Mouse (Mus musculus) testis, postnatal 14 days (tissue): ENCODE measurements around the gene Nubp1.

Experiments used
- DNase-seq: peaks from one replicate; pipeline ENCODE4 v3.0.0; 2021; ENCODE audit warnings: low spot score

Nubp1 gene

GRCm38 (mm10) chr16:10417723-10418259, 6.0 kb downstream of the Nubp1 start:
- DNase-seq = no peak

- no peak for DNase-seq
Observed at GRCm38 (mm10) chr16:10420447-10421054, 8.8 kb downstream of the Nubp1 start.

- no peak for DNase-seq
Observed at GRCm38 (mm10) chr16:10431911-10432310, 20.2 kb downstream of the Nubp1 start.

GRCm38 (mm10) chr16:10432387-10432786, 20.6 kb downstream of the Nubp1 start:
- DNase-seq = no peak

- DNase-seq = no peak
Observed at GRCm38 (mm10) chr16:10433344-10433743, 21.6 kb downstream of the Nubp1 start.

- no peak for DNase-seq
Observed at GRCm38 (mm10) chr16:10436166-10436565, 24.4 kb downstream of the Nubp1 start.

- DNase-seq = no peak
Observed at GRCm38 (mm10) chr16:10438055-10438454, 26.3 kb downstream of the Nubp1 start.

GRCm38 (mm10) chr16:10441328-10441727, 29.6 kb downstream of the Nubp1 start:
- no peak for DNase-seq

GRCm38 (mm10) chr16:10441761-10442160, 30.0 kb downstream of the Nubp1 start:
- DNase-seq = no peak

GRCm38 (mm10) chr16:10443723-10444122, 32.0 kb downstream of the Nubp1 start:
- DNase-seq = no peak

GRCm38 (mm10) chr16:10446573-10447263, 35.0 kb downstream of the Nubp1 start:
- no peak for DNase-seq

- DNase-seq = peak; percentile 74
Observed at GRCm38 (mm10) chr16:10447264-10447594, 35.5 kb downstream of the Nubp1 start, which contains the start of gene Tvp23a. Gene Tvp23a (minus strand): TSS chr16:10447362.

- DNase-seq = no peak
Observed at GRCm38 (mm10) chr16:10447781-10448180, 36.0 kb downstream of the Nubp1 start.

GRCm38 (mm10) chr16:10448931-10449330, 37.2 kb downstream of the Nubp1 start:
- DNase-seq = no peak

GRCm38 (mm10) chr16:10451906-10452305, 40.2 kb downstream of the Nubp1 start:
- no peak for DNase-seq

GRCm38 (mm10) chr16:10452445-10452896, 40.7 kb downstream of the Nubp1 start:
- DNase-seq = peak; percentile 30

GRCm38 (mm10) chr16:10453872-10454582, 42.3 kb downstream of the Nubp1 start:
- no peak for DNase-seq

GRCm38 (mm10) chr16:10454583-10454974, 42.8 kb downstream of the Nubp1 start:
- DNase-seq = no peak

- DNase-seq = no peak
Observed at GRCm38 (mm10) chr16:10460188-10460587, 48.4 kb downstream of the Nubp1 start.

- DNase-seq = no peak
Observed at GRCm38 (mm10) chr16:10461178-10461577, 49.4 kb downstream of the Nubp1 start.

- no peak for DNase-seq
Observed at GRCm38 (mm10) chr16:10465011-10465681, 53.4 kb downstream of the Nubp1 start.

- no peak for DNase-seq
Observed at GRCm38 (mm10) chr16:10467391-10468107, 55.8 kb downstream of the Nubp1 start.
